Mouse (Mus musculus) brain, embryonic 14.5 days (tissue): ENCODE measurements around the gene Cep85l.

Source experiments
- CTCF ChIP-seq: fragments of 200-500 bp; IDR thresholded peaks from 2 replicates; pipeline ENCODE4 v1.5.1; 2012; ENCODE audit warnings: inconsistent platforms, mild to moderate bottlenecking, moderate library complexity, borderline replicate concordance; ENCODE audit not compliant: insufficient read depth, insufficient read length; ENCODE audit errors: extremely low read depth
- POLR2A ChIP-seq: fragments of 200-500 bp; IDR thresholded peaks from 2 replicates; pipeline ENCODE4 v1.6.1; 2012; ENCODE audit warnings: mild to moderate bottlenecking, inconsistent platforms, borderline replicate concordance; ENCODE audit not compliant: poor library complexity, insufficient read depth, insufficient read length, severe bottlenecking; ENCODE audit errors: extremely low read depth

GRCm38 (mm10) chr10:53373885-53374578 is 5.7 kb downstream of the Cep85l start:
- no peak for TF ChIP-seq POLR2A
- no peak for TF ChIP-seq CTCF
